Mouse (Mus musculus) lung, postnatal 0 days (tissue): Measurements from ENCODE around the gene Lmna. TPM values are rescaled to one million over a fixed set of nuclear protein-coding genes. Genes with fewer than 3 reads are reported as not detected.

Experiments used
- ATAC-seq: fragments of 200-750 bp; cut with Nextera tagmentation; 2 replicates; pipeline ENCODE4 v1.8.0; 2017; ENCODE audit warnings: moderate library complexity
- DNase-seq: peaks from one replicate; pipeline ENCODE4 v3.0.0-alpha.2; 2016; ENCODE audit warnings: low spot score
- H3K27ac ChIP-seq: fragments of 300-500 bp; sonication (generic); 2 replicates; pipeline ENCODE4 v1.5.1; 2014; ENCODE audit warnings: antibody characterized with exemption, mild to moderate bottlenecking, low read length, mixed read lengths
- H3K27me3 ChIP-seq: fragments of 300-500 bp; sonication (generic); replicated peaks from 2 replicates; pipeline ENCODE4 v1.6.1; 2014; ENCODE audit warnings: low read length, mixed read lengths; ENCODE audit not compliant: insufficient read depth
- H3K36me3 ChIP-seq: fragments of 300-500 bp; sonication (generic); 2 replicates; pipeline ENCODE4 v1.6.1; 2014; ENCODE audit warnings: low read length, mixed read lengths; ENCODE audit not compliant: insufficient read depth
- H3K4me1 ChIP-seq: fragments of 300-500 bp; sonication (generic); 2 replicates; pipeline ENCODE4 v1.6.1; 2014; ENCODE audit warnings: antibody characterized with exemption, low read depth, low read length, mixed read lengths; ENCODE audit not compliant: insufficient read depth
- H3K4me2 ChIP-seq: fragments of 300-500 bp; sonication (generic); replicated peaks from 2 replicates; pipeline ENCODE4 v1.6.1; 2014; ENCODE audit warnings: low read depth, mild to moderate bottlenecking, low read length, moderate library complexity, mixed read lengths
- H3K4me3 ChIP-seq: fragments of 300-500 bp; sonication (generic); 2 replicates; pipeline ENCODE4 v1.5.1; 2014; ENCODE audit warnings: low read depth, low read length
- H3K9ac ChIP-seq: fragments of 300-500 bp; sonication (generic); replicated peaks from 2 replicates; pipeline ENCODE4 v1.6.1; 2014; ENCODE audit warnings: low read depth, mild to moderate bottlenecking
- H3K9me3 ChIP-seq: fragments of 300-500 bp; sonication (generic); 2 replicates; pipeline ENCODE4 v1.6.1; 2016; ENCODE audit warnings: low read length, mixed read lengths
- CTCF ChIP-seq: IDR thresholded peaks from 2 replicates; pipeline ENCODE4 v1.5.1; 2016; ENCODE audit warnings: antibody characterized with exemption, mild to moderate bottlenecking
- EP300 ChIP-seq: IDR thresholded peaks from 2 replicates; pipeline ENCODE4 v1.6.1; 2016; ENCODE audit warnings: antibody characterized with exemption, mild to moderate bottlenecking, control low read depth
- WGBS: fragments of 180-500 bp; shearing (Covaris S2); extraction: QIAGEN DNeasy Blood & Tissue Kit; methylation state at CpG from one replicate; pipeline ENCODE4 v1.1.7; 2014; 5-methylcytosine and 5-hydroxymethylcytosine counted together
- polyA plus RNA-seq: library from polyadenylated mRNA; unstranded; fragments of >200 nt; fragmentation: Nextera tagmentation; extraction: Ambion mirVana; gene quantifications from 2 replicates; pipeline ENCODE4 v1.2.1, GENCODE M21; 2015

Gene Lmna
- polyA plus RNA-seq, 1 experiment from 2014 or later: 216 TPM

DNA sequence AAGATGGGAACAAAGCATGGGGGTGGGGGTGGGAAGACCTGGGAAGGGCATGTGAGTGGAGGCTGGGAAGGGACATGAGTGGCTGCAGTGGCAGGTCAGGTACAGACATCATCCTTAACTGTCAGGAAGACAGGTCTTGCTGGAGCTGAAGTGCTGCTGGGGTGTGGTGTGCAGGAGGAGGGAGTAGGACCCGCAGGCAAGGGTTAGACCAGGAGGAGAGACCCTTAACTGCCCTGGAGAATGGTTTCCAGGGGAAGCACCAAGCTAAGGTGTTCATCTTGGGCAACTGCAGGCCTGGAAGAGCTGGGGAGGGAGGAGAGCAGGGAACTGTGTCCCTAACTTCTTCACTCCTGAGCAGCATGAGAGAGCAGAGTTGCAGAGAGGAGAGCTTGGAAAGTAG lies 22.4 kb downstream of the Lmna start:
- Histone ChIP-seq H3K4me2 (no peak overlapping the region), H3K4me3 (no peak overlapping the region), H3K27me3 (0 out of 2 replicates have a peak, but pooled peaks cover 7% of the 10 kb centered on the region), H3K4me1 (peaks cover 19% of the 10 kb centered on the region; the same call in 1 of the 2 replicates), H3K9me3 (no peaks in the 10 kb centered on the region), H3K27ac (no peak overlapping the region), H3K9ac (no peak overlapping the region), H3K36me3 (peaks cover 31% of the 10 kb centered on the region)
- TF ChIP-seq EP300 (no peak), CTCF (no peak)
- DNase-seq (peak; percentile 3), ATAC-seq (no peak)
- 71% methylated on average over 1 of the region's 1 CpGs for WGBS

DNA sequence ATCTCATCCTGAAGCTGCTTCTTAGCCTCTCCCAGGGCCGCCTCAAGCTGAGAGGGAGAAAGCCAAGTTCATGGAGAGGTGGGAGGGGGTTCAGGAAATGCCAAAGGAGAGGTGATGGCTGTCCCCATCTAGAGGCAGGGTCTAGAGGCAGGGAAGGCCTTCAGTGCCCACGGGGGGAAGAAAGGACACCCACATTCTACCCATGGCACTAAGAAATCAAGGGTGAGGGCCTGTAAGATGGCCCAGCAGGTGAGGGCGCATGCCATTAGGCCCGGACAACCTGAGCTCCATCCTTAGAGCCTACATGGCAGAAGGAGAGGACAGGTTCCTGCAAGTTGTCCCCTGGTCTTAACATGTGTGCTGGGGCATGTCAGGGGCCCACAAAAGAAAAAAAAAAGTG lies 22.9 kb downstream of the Lmna start:
- TF ChIP-seq CTCF (no peak), EP300 (no peak)
- no peak overlapping the region for H3K9ac ChIP-seq
- H3K27ac ChIP-seq: no peak overlapping the region
- H3K9me3 ChIP-seq: no peaks in the 10 kb centered on the region
- no peak overlapping the region for H3K4me2 ChIP-seq
- H3K4me1 ChIP-seq: peaks cover 16% of the 10 kb centered on the region; the same call in 1 of the 2 replicates
- 89% methylated on average over 4 of the region's 4 CpGs for WGBS
- no peak overlapping the region for H3K4me3 ChIP-seq
- peaks cover 31% of the 10 kb centered on the region for H3K36me3 ChIP-seq
- 0 out of 2 replicates have a peak, but pooled peaks cover 7% of the 10 kb centered on the region for H3K27me3 ChIP-seq
- DNase-seq (peak; percentile 4), ATAC-seq (no peak)

DNA sequence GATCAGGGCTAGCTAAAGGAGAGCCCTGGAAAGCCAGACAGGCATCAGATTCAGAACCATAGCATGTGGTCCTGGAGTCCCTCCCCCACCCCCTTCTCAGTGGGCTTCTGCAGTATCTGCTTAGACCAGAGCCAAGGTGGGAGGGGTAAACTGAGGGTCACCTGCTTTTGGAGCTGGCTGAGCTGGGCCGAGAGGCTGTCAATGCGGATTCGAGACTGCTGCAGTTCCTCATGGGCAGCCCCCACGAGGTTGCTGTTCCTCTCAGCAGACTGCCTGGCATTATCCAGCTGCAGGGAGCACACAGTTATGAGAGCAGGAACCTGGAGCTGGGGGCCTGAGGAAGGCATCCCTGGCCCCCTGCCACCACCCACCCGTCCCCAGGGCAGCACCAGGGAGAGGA lies 23.7 kb downstream of the Lmna start:
- no peak overlapping the region for H3K27ac ChIP-seq
- H3K27me3 ChIP-seq: 0 out of 2 replicates have a peak, but pooled peaks cover 7% of the 10 kb centered on the region
- H3K9ac ChIP-seq: no peak overlapping the region
- peaks cover 16% of the 10 kb centered on the region; the same call in 1 of the 2 replicates for H3K4me1 ChIP-seq
- TF ChIP-seq EP300: no peak
- no peak for TF ChIP-seq CTCF
- H3K4me2 ChIP-seq: no peak overlapping the region
- peaks cover 31% of the 10 kb centered on the region for H3K36me3 ChIP-seq
- no peak for ATAC-seq
- peak; percentile 4 for DNase-seq
- WGBS: 78% methylated on average over 5 of the region's 5 CpGs
- no peak overlapping the region for H3K4me3 ChIP-seq
- no peaks in the 10 kb centered on the region for H3K9me3 ChIP-seq

DNA sequence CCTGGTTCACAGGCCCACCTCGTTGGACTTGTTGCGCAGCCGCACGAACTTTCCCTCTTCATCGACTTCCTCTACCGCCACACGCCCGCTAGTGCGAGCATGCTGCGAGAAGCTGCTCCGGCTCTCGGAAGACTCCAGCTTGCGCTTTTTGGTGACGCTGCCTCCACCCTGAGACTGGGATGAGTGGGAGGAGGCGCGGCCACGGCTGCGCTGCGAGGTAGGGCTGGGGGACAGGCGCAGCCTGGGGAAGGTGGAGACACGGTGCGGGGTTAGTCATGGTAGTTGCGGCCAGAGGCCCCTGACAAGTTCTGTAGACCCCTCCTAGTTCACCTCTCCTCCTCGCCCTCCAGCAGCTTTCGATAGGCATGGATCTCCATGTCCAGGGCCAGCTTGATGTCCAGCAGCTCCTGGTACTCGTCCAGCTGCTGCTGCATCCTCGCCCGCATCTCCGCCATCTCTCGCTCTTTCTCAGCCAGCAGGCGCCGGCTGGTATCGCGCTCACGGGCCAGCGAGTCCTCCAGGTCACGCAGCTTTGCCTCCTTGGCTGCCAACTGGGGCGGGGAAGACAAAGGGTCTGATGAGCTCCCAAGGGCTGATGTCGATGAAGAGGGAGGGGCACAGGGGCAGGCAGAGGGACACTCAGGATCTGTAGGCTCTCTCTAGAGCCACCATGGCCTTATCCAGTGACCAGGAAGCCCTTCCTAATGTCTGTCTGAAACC lies 25.0 kb downstream of the Lmna start:
- Histone ChIP-seq H3K4me2 (no peak overlapping the region), H3K4me3 (no peak overlapping the region), H3K4me1 (peaks cover 15% of the 10 kb centered on the region; the same call in 1 of the 2 replicates), H3K9ac (no peak overlapping the region), H3K9me3 (no peaks in the 10 kb centered on the region), H3K36me3 (peaks cover 31% of the 10 kb centered on the region), H3K27me3 (0 out of 2 replicates have a peak, but pooled peaks cover 7% of the 10 kb centered on the region), H3K27ac (no peak overlapping the region)
- DNase-seq: no peak
- TF ChIP-seq EP300: no peak
- TF ChIP-seq CTCF: no peak
- ATAC-seq: no peak
- WGBS: 47% methylated on average over 39 of the region's 39 CpGs

DNA sequence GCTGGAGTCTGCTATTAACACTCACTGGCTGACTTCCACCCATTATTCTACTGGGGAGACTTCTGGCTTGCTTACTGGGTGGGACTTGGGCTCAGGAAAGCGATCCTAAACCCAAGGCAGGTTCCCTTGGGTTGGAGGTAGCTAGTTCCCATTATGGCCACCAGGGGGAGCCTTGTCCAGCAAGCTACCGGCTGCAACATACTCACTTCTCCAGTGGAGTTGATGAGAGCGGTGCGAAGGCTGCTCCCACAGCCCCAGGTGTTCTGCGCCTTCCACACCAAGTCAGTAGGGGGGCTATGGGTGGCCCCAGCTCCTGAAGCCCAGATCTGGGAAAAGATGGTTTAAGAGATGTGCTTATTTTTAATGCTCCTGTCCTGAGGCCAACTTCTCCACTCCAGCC lies 26.1 kb downstream of the Lmna start:
- ATAC-seq (peak; percentile 40), DNase-seq (peak; percentile 74)
- TF ChIP-seq EP300: no peak
- TF ChIP-seq CTCF: peak; percentile 95
- WGBS: 16% methylated on average over 5 of the region's 5 CpGs
- Histone ChIP-seq H3K27me3 (0 out of 2 replicates have a peak, but pooled peaks cover 7% of the 10 kb centered on the region), H3K9me3 (no peaks in the 10 kb centered on the region), H3K27ac (no peak overlapping the region), H3K4me2 (no peak overlapping the region), H3K4me1 (peaks cover 6% of the 10 kb centered on the region; the same call in 1 of the 2 replicates), H3K9ac (no peak overlapping the region), H3K36me3 (peaks cover 31% of the 10 kb centered on the region), H3K4me3 (no peak overlapping the region)

DNA sequence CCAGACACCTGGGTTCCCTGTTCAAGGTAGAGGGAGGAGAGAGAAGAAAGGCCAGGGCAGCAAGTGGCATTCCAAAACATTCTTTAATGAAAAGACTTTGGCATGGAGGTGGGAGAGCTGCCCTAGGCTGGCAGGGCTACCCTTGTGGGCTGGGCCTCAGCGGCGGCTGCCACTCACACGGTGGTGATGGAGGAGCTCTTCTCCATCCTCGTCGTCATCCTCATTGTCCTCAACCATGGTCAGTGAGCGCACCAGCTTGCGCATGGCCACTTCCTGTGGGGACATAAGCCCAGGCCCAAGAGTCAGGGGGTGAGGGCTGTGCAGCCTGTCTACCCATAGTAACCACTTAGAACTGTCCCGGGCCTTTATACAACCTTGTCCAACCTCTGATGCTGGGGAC lies 26.6 kb downstream of the Lmna start:
- no peaks in the 10 kb centered on the region for H3K9me3 ChIP-seq
- no peak overlapping the region for H3K4me2 ChIP-seq
- H3K27me3 ChIP-seq: 0 out of 2 replicates have a peak, but pooled peaks cover 7% of the 10 kb centered on the region
- no peak overlapping the region for H3K27ac ChIP-seq
- 0 out of 2 replicates have a peak, but pooled peaks cover 2% of the 10 kb centered on the region for H3K4me1 ChIP-seq
- no peak overlapping the region for H3K9ac ChIP-seq
- H3K4me3 ChIP-seq: no peak overlapping the region
- no peak for TF ChIP-seq CTCF
- TF ChIP-seq EP300: no peak
- ATAC-seq (no peak), DNase-seq (no peak)
- 72% methylated on average over 8 of the region's 8 CpGs for WGBS
- peaks cover 31% of the 10 kb centered on the region for H3K36me3 ChIP-seq
